Mouse (Mus musculus): ENCODE results near the gene Arhgap40. TPM values are rescaled to one million over a fixed set of nuclear protein-coding genes. Genes with fewer than 3 reads are reported as not detected.

Arhgap40 gene
- total RNA-seq, 2 experiments from 2014 or later, result not detected

DNA sequence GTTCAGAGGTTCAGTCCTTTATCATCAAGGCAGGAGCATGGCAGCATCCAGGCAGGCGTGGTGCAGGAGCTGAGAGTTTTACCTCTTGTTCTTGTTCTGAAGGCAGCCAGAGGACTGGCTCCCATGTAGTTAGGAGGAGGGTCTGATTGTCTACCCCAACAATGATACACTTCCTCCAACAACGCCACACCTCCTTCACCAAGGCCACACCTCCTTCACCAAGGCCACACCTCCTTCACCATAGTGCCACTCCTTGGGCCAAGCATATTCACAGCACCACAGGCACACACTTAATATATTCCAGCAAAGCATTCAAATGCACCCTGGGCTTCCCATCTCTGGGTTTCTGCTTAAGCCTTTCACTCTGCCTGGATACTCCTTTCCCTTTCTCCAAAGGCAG is 32.7 kb downstream of the Arhgap40 start:
- no peak for DNase-seq (ENCODE audit: low spot score in 2 of 2)

GRCm38 (mm10) chr2:158546751-158547150 is 34.2 kb downstream of the Arhgap40 start:
- DNase-seq (ENCODE audit: low spot score in 2 of 2), result peak; percentile 60 to 74

GRCm38 (mm10) chr2:158550067-158550466 is 37.5 kb downstream of the Arhgap40 start:
- peak; percentile 80 to 81 for DNase-seq (ENCODE audit: low spot score in 2 of 2)

- DNase-seq (ENCODE audit: low spot score in 2 of 2), result no peak
Observed at GRCm38 (mm10) chr2:158554366-158554765, 41.8 kb downstream of the Arhgap40 start.

DNA sequence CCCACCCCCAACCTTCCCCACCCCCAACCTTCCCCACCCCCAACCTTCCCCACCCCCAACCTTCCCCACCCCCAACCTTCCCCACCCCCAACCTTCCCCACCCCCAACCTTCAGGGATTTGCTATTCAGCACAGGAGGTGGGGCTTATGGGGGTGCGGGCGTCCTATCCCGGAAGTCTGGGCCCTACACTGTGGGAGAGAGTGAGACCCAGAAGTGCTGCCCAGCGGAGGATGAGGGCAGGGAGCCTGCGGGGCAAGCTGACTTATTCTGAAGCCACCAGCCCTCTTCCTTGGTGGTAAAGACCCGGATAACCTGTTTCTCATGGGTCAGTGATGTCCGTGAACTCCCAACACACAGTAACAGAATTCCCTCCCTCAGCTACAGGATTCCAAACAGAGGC is 42.7 kb downstream of the Arhgap40 start:
- DNase-seq (ENCODE audit: low spot score in 2 of 2), result peak; percentile 31 to 34

- no peak for DNase-seq (ENCODE audit: low spot score in 2 of 2)
Observed at GRCm38 (mm10) chr2:158555812-158556211, 43.2 kb downstream of the Arhgap40 start.

GRCm38 (mm10) chr2:158556225-158556624 is 43.6 kb downstream of the Arhgap40 start:
- peak; percentile 71 to 72 for DNase-seq (ENCODE audit: low spot score in 2 of 2)

DNA sequence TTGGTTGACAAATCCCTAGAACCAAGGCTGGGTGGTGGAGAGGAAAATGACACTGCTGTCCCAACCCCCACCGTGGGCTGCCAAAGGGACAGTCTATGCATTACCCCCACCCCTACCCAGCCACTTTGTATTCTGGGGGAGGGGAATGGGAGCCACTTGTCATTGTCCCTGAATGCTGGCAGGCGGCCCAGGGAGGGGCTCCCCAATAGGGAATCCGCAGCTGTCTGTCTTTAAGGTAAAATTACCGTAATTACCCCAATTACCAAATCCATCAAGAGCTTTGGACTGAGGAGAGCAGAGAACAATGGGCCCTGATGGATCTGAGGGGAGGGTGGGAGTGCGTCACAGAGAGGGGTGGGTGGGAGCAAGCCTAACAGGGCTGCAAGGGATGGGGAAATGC is 44.2 kb downstream of the Arhgap40 start:
- no peak for DNase-seq (ENCODE audit: low spot score in 2 of 2)

GRCm38 (mm10) chr2:158559945-158560344 is 47.3 kb downstream of the Arhgap40 start:
- no peak for DNase-seq (ENCODE audit: low spot score in 2 of 2)

GRCm38 (mm10) chr2:158560801-158561200 is 48.2 kb downstream of the Arhgap40 start:
- DNase-seq (ENCODE audit: low spot score in 2 of 2), result no peak

GRCm38 (mm10) chr2:158561371-158562144 is 49.0 kb downstream of the Arhgap40 start:
- DNase-seq (ENCODE audit: low spot score in 2 of 2), result no peak

- peak in 1 of 2 experiments; percentile 48 for DNase-seq (ENCODE audit: low spot score in 2 of 2)
Observed at GRCm38 (mm10) chr2:158570421-158571081, 58.0 kb downstream of the Arhgap40 start.

GRCm38 (mm10) chr2:158579979-158580378 is 67.4 kb downstream of the Arhgap40 start:
- DNase-seq (ENCODE audit: low spot score in 2 of 2), result no peak

- peak; percentile 7 to 33 for DNase-seq (ENCODE audit: low spot score in 2 of 2)
Observed at GRCm38 (mm10) chr2:158584621-158585358, 72.2 kb downstream of the Arhgap40 start.

DNA sequence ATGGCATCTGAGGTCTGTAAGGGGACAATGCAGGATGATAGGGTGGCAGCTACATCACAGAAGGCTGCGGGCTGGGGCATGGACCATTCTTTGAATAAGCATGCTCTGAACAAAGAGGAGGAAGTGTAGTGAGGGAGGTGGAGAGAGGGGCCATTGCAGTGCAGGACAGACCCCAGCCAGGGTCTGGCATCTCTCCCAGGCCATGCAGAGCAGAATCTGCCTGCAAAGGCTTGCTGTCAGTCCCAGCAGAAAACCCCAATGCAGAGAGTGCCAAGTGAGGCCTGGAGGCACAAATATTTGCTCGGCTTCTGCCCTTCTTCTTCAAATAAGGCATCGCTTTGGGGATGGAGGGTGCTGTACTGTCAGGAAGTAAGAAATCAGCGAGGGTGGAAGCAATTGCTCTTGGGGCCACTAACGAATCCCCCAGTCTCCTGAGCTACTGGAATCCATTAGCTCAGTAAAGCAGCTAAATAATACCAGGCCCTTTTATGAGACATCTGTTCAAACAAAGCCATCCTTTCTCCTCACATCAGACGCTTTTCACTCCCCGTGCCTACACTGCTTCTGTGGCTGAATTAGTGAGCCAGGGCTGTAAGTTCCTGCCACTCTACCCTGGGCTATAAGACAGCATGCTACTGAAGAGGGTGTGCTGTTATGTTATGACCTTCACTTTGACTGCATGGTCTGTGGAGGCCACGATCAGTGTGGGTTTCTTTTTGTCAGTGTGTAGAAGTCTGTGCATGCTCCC is 76.1 kb downstream of the Arhgap40 start:
- no peak for DNase-seq (ENCODE audit: low spot score in 2 of 2)

GRCm38 (mm10) chr2:158590495-158590894 is 77.9 kb downstream of the Arhgap40 start:
- no peak for DNase-seq (ENCODE audit: low spot score in 2 of 2)

DNA sequence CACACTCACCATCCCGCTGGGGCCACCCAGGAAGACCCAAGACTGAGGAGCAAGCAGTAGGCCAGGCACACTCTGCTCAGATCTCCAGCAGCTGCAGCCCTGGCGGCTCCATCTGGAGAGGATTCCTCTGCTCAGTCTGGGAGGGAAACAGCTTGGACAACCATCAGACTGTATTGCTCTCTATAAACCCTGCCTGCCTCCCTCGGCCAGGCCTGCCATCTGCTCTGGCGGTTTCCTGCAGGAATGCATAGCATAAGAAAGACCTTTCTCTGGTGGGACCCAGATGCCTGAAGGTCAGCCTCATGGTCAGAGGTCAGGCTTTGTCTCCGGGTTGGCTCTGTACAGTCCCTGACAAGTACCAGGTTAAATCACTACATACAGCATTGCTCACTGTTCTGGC is 78.7 kb downstream of the Arhgap40 start:
- DNase-seq (ENCODE audit: low spot score in 2 of 2), result no peak

- DNase-seq (ENCODE audit: low spot score in 2 of 2), result no peak
Observed at GRCm38 (mm10) chr2:158593371-158593770, 80.8 kb downstream of the Arhgap40 start.

GRCm38 (mm10) chr2:158595103-158595502 is 82.5 kb downstream of the Arhgap40 start:
- no peak for DNase-seq (ENCODE audit: low spot score in 2 of 2)

- DNase-seq (ENCODE audit: low spot score in 2 of 2), result no peak
Observed at GRCm38 (mm10) chr2:158595577-158595976, 83.0 kb downstream of the Arhgap40 start.

DNA sequence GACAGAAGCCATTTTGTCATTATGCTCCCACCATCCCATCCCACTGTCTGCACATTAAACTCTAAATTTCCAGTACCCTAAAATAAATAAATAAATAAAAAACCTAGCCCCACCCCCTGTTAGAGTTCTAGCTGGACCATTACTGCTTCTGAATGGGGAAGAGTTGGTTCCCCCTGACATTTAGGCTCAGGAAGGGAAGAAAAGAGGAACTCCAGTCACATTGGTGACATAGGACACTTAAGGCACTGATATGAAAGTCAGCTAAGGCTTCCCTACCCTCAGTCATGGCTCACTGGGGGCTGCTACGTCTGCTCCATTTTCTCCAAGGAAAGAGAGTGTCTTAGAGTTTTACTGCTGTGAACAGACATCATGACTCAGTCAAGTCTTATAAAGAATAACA is 84.2 kb downstream of the Arhgap40 start:
- no peak for DNase-seq (ENCODE audit: low spot score in 2 of 2)

Measured in adrenal gland, adult 18-20 months (tissue).